Mouse (Mus musculus) heart, postnatal 0 days (tissue): Measurements from ENCODE around the gene Fkbp4. TPM values are rescaled to one million over a fixed set of nuclear protein-coding genes. Genes with fewer than 3 reads are reported as not detected.

Source experiments
- ATAC-seq: fragments of 200-750 bp; cut with Nextera tagmentation; 2 replicates; pipeline ENCODE4 v1.8.0; 2017; ENCODE audit warnings: low read depth, moderate number of reproducible peaks, moderate library complexity; ENCODE audit not compliant: insufficient read depth
- DNase-seq: peaks from one replicate; pipeline ENCODE4 v3.0.0-alpha.2; 2016; ENCODE audit warnings: low spot score
- H3K27ac ChIP-seq: fragments of 300-500 bp; sonication (generic); 2 replicates; pipeline ENCODE4 v1.5.1; 2014; ENCODE audit warnings: low read depth, mild to moderate bottlenecking
- H3K27me3 ChIP-seq: fragments of 300-500 bp; sonication (generic); 2 replicates; pipeline ENCODE4 v1.6.1; 2014; ENCODE audit warnings: low read length, mixed read lengths; ENCODE audit not compliant: control insufficient read depth, insufficient read depth
- H3K36me3 ChIP-seq: fragments of 300-500 bp; sonication (generic); replicated peaks from 2 replicates; pipeline ENCODE4 v1.6.1; 2014; ENCODE audit warnings: low read length, mixed read lengths; ENCODE audit not compliant: control insufficient read depth, insufficient read depth
- H3K4me1 ChIP-seq: fragments of 300-500 bp; sonication (generic); 2 replicates; pipeline ENCODE4 v1.6.1; 2014; ENCODE audit warnings: antibody characterized with exemption; ENCODE audit not compliant: control insufficient read depth, insufficient read depth
- H3K4me2 ChIP-seq: fragments of 300-500 bp; sonication (generic); 2 replicates; pipeline ENCODE4 v1.6.1; 2014; ENCODE audit warnings: low read depth, mild to moderate bottlenecking, low read length, moderate library complexity
- H3K4me3 ChIP-seq: fragments of 300-500 bp; sonication (generic); 2 replicates; pipeline ENCODE4 v1.5.1; 2014; ENCODE audit warnings: low read depth, low read length
- H3K9ac ChIP-seq: fragments of 300-500 bp; sonication (generic); replicated peaks from 2 replicates; pipeline ENCODE4 v1.6.1; 2014; ENCODE audit warnings: low read depth, low read length, mixed read lengths
- H3K9me3 ChIP-seq: fragments of 300-500 bp; sonication (generic); replicated peaks from 2 replicates; pipeline ENCODE4 v1.6.1; 2016; ENCODE audit warnings: low read length; ENCODE audit not compliant: control insufficient read depth
- CTCF ChIP-seq: IDR thresholded peaks from 2 replicates; pipeline ENCODE4 v1.5.1; 2016; ENCODE audit warnings: antibody characterized with exemption, control low read depth, low read depth
- EP300 ChIP-seq: IDR thresholded peaks from 2 replicates; pipeline ENCODE4 v1.6.1; 2016; ENCODE audit warnings: antibody characterized with exemption, low read depth
- WGBS: fragments of 180-500 bp; shearing (Covaris S2); extraction: QIAGEN DNeasy Blood & Tissue Kit; methylation state at CpG from one replicate; pipeline ENCODE4 v1.1.7; 2014; 5-methylcytosine and 5-hydroxymethylcytosine counted together
- polyA plus RNA-seq: library from polyadenylated mRNA; unstranded; fragments of >200 nt; fragmentation: Nextera tagmentation; extraction: Ambion mirVana; gene quantifications from 2 replicates; pipeline ENCODE4 v1.2.1, GENCODE M21; 2015
- total RNA-seq: library from RNA; depleted of rRNA; stranded (reverse); fragments of >200 nt; gene quantifications from 2 replicates; pipeline ENCODE4 v1.2.3, GENCODE M21; 2014; ENCODE audit warnings: low replicate concordance

Gene Fkbp4
- total and polyA plus RNA-seq, 2 experiments from 2014 or later: 154 to 217 TPM

GRCm38 (mm10) chr6:128436356-128437005, 2.0 kb downstream of the Fkbp4 start:
- Histone ChIP-seq H3K4me3 (no peak overlapping the region), H3K9ac (0 out of 2 replicates have a peak overlapping the region, but pooled peaks have one; percentile 82), H3K36me3 (peaks cover 41% of the 10 kb centered on the region), H3K4me2 (peak overlapping the region; percentile 90), H3K27ac (no peak overlapping the region), H3K27me3 (no peaks in the 10 kb centered on the region), H3K4me1 (peaks cover 47% of the 10 kb centered on the region), H3K9me3 (no peaks in the 10 kb centered on the region)
- 79% methylated on average over 8 of the region's 8 CpGs for WGBS
- no peak for TF ChIP-seq EP300
- no peak for TF ChIP-seq CTCF
- no peak for ATAC-seq
- no peak for DNase-seq

GRCm38 (mm10) chr6:128435474-128435873, 3.0 kb downstream of the Fkbp4 start:
- DNase-seq (peak; percentile 86), ATAC-seq (peak; percentile 33; the same call in 1 of the 2 replicates)
- Histone ChIP-seq H3K4me3 (no peak overlapping the region), H3K4me2 (no peak overlapping the region), H3K9ac (no peak overlapping the region), H3K9me3 (no peaks in the 10 kb centered on the region), H3K36me3 (peaks cover 50% of the 10 kb centered on the region), H3K27me3 (no peaks in the 10 kb centered on the region), H3K27ac (peak overlapping the region; percentile 61), H3K4me1 (peaks cover 47% of the 10 kb centered on the region)
- WGBS: 6% methylated on average over 5 of the region's 5 CpGs
- TF ChIP-seq EP300: no peak
- TF ChIP-seq CTCF: no peak

GRCm38 (mm10) chr6:128433566-128433965, 4.9 kb downstream of the Fkbp4 start:
- H3K36me3 ChIP-seq: peaks cover 68% of the 10 kb centered on the region
- TF ChIP-seq EP300 (no peak), CTCF (no peak)
- no peak overlapping the region for H3K4me3 ChIP-seq
- no peak for DNase-seq
- H3K9me3 ChIP-seq: no peaks in the 10 kb centered on the region
- peaks cover 40% of the 10 kb centered on the region for H3K4me1 ChIP-seq
- H3K9ac ChIP-seq: no peak overlapping the region
- 88% methylated on average over 13 of the region's 13 CpGs for WGBS
- no peaks in the 10 kb centered on the region for H3K27me3 ChIP-seq
- H3K27ac ChIP-seq: no peak overlapping the region
- no peak overlapping the region for H3K4me2 ChIP-seq
- no peak for ATAC-seq

- H3K36me3 ChIP-seq: peaks cover 71% of the 10 kb centered on the region
- 38% methylated on average over 13 of the region's 13 CpGs for WGBS
- no peak for ATAC-seq
- H3K4me3 ChIP-seq: no peak overlapping the region
- H3K9ac ChIP-seq: no peak overlapping the region
- H3K9me3 ChIP-seq: no peaks in the 10 kb centered on the region
- DNase-seq: no peak
- H3K27me3 ChIP-seq: no peaks in the 10 kb centered on the region
- TF ChIP-seq EP300 (no peak), CTCF (no peak)
- no peak overlapping the region for H3K27ac ChIP-seq
- H3K4me2 ChIP-seq: no peak overlapping the region
- peaks cover 40% of the 10 kb centered on the region for H3K4me1 ChIP-seq
These were observed 6.0 kb downstream of the Fkbp4 start for GRCm38 (mm10) chr6:128432356-128432915.

GRCm38 (mm10) chr6:128429826-128430225, 8.7 kb downstream of the Fkbp4 start:
- Histone ChIP-seq H3K4me3 (no peak overlapping the region), H3K4me1 (peaks cover 15% of the 10 kb centered on the region), H3K27me3 (no peaks in the 10 kb centered on the region), H3K9ac (no peak overlapping the region), H3K9me3 (no peaks in the 10 kb centered on the region), H3K27ac (no peak overlapping the region), H3K36me3 (peaks cover 64% of the 10 kb centered on the region), H3K4me2 (no peak overlapping the region)
- ATAC-seq (no peak), DNase-seq (no peak)
- 59% methylated on average over 6 of the region's 6 CpGs for WGBS
- TF ChIP-seq EP300: no peak
- no peak for TF ChIP-seq CTCF
